Mouse (Mus musculus): ENCODE data around the gene Mtor.

The Mtor gene

DNA sequence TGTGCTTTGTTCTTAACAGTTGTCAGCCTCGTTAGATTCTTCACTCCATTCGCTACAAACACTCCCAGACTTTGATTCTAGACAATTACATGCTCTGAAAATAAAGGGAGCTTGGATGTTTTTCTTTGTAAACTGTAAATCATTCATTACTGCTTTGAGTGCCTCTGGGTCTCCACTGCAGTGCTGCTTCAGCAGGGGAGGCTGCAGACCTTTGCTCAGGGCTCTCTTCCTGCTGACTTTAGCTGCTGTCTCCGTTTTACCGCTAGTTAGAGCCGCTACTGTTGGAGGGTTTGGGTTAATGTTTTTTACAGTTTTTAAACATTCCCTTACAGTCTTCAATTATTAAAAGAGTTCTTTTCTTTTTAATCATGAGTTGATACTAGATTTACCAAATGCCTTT is 25.1 kb downstream of the Mtor start:
- in situ Hi-C loops (cut with MboI; ENCODE audit: unreplicated experiment in 2 of 2): no loop called here

DNA sequence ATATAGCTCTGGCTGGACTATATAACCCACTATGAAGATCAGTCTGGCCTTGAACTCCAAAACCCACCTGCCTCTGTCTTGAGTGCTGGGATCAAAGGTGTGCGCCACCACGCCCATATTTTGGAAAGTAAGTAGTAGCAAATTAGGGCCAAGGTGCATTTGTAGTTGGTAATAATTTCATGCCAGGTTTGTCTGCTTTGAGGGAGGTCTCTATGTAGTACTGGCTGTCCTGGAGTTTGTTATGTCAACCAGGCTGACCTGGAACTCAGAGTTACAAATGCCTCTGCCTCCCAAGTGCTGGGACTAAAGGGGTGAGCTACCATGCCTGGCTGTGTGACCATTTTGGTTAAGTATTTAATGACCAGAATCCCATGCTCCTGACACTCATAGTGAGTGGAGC is 31.8 kb downstream of the Mtor start:
- in situ Hi-C loops (cut with MboI; ENCODE audit: unreplicated experiment in 2 of 2): loop anchor here (10.0 to 25.0 kb wide), 3 partner anchors 132 to 857 kb away; partner anchors contain the start of gene Masp2 (in 1 of the 2)

GRCm38 (mm10) chr4:148481557-148482168 is 33.3 kb downstream of the Mtor start:
- in situ Hi-C loops (cut with MboI; ENCODE audit: unreplicated experiment in 2 of 2): loop anchor here (10.0 to 25.0 kb wide), 3 partner anchors 131 to 856 kb away; partner anchors contain the start of gene Masp2 (in 1 of the 2)

GRCm38 (mm10) chr4:148484511-148484910 is 36.1 kb downstream of the Mtor start:
- in situ Hi-C loops (cut with MboI; ENCODE audit: unreplicated experiment in 2 of 2): loop anchor here (10.0 to 25.0 kb wide), 3 partner anchors 128 to 853 kb away; partner anchors contain the start of gene Masp2 (in 1 of the 2)

DNA sequence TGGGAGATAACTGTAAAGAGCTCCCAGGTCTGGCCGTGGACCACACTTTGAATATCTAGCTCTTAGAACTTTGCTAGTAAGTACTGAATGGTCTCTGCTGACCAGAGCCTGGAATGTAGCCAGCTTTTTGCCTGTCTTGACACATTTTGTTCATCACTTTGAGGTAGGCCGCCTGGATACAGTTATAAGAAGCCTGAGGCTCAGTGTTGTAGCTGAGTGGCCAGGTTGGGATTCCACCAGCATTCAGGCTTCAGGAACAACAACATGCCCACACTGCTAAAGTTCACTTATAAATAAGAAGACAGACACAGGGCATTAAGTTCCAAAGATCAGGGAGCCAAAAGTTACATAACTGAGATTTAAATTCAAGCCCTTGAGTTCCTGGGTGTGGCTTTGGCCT is 39.4 kb downstream of the Mtor start:
- in situ Hi-C loops (cut with MboI; ENCODE audit: unreplicated experiment in 2 of 2): loop anchor here (10.0 to 25.0 kb wide), 3 partner anchors 124 to 849 kb away; partner anchors contain the start of gene Masp2 (in 1 of the 2)

DNA sequence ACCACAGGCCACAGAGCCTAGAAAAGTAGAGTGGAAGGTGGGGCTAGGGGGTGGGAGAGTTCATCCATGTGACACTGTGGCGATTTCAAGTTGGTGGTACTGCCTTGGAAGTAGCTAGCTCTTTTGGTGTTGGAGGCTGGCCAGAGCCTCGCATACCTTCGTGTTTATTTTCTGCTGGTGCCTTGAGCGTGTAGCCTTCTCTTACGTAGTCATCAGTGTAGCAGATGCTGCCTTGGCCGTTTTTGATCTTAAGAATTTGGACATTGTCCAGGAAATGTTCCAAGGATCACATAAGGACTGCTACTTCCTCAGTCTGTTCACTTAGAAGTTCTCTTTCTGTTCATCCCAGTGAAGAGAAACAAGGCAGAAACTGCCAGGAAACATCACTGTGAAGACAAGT is 42.1 kb downstream of the Mtor start:
- in situ Hi-C loops (cut with MboI; ENCODE audit: unreplicated experiment in 2 of 2): loop anchor here (5.0 to 25.0 kb wide), 3 partner anchors 37 to 847 kb away; partner anchors contain the start of gene Masp2 (in 1 of the 2)

DNA sequence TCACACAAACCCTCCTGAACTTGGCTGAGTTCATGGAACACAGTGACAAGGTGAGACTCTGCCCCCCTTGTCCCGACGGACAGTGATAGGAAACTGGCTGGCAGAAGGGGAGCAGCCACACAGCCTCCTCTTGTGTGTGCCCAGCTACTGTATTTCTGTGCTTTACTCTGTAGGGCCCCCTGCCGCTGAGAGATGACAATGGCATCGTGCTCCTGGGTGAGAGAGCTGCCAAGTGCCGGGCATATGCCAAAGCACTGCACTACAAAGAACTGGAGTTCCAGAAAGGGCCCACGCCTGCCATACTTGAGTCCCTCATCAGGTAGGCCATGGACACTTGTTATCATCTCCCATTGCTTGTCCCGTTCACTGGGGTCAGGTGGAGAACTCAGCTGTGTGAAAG is 43.0 kb downstream of the Mtor start:
- in situ Hi-C loops (cut with MboI; ENCODE audit: unreplicated experiment in 2 of 2): loop anchor here (5.0 to 25.0 kb wide), 3 partner anchors 36 to 846 kb away; partner anchors contain the start of gene Masp2 (in 1 of the 2)

DNA sequence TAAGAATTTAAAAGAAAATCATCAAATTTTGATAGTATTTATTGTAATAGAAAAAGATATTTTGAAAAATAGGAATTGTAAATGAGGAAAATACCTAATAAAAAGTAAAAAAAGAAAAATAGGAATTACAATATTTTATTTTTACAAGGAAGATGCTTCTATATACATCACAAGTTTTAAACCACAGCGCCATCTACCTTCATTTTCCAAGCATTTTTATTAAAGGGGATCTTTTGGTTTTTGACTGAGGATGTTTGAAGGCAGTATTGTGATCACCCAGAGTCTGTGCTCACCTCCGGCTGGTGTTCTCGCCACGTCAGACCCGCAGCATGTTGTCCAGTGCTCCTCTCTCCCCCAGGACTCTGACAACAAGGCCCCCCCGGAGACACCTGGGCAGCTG is 46.7 kb downstream of the Mtor start:
- in situ Hi-C loops (cut with MboI; ENCODE audit: unreplicated experiment in 2 of 2): loop anchor here (5.0 to 25.0 kb wide), 3 partner anchors 52 to 842 kb away; partner anchors contain the start of gene Masp2 (in 1 of the 2)

DNA sequence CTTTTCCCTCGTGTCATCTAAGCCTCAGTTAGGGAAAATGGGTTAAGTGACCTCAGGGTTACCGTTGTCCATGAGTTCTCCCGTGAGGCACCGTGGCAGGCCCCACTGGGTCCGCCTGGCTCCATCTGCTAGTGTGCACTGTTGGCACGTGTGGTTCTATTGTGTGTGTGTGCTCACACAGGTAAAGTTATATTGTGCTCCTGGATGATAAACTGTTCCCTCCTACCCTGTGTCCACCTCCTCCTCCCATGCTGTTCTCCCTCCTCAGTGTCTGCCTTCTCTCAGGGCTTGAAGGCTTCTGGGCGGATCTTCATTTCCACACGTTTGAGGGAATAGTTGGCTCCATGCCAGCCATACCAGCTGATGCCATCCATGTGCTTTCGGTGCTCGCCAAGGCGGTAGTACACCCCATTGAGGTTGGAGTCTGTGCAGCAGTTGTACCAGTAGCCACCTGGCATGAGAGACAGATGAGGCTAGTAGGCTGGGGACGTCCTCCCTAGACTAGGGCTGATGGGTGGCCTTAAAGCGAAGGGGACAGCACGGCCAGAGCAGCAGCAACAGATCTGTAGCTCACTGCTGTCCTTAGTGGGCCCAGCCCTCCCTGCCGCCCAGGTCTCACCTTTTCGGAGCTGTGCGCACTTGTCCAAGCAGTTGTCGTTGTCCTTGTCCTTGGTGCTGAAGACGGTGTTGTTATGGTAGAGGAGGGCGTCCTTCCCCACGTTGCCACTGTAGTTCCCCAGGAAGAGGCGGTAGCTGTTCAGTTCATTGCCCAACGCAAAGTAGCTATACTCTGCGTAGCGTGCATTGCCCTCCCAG is 47.7 kb downstream of the Mtor start:
- in situ Hi-C loops (cut with MboI; ENCODE audit: unreplicated experiment in 2 of 2): loop anchor here (5.0 to 25.0 kb wide), 3 partner anchors 51 to 841 kb away; partner anchors contain the start of gene Masp2 (in 1 of the 2)

GRCm38 (mm10) chr4:148500410-148500867 is 52.0 kb downstream of the Mtor start, which contains the start of gene Angptl7:
Gene Angptl7, minus strand, starts transcription at chr4:148500460.
- in situ Hi-C loops (cut with MboI; ENCODE audit: unreplicated experiment in 2 of 2): no loop called here

GRCm38 (mm10) chr4:148504497-148504959 is 56.1 kb downstream of the Mtor start:
- in situ Hi-C loops (cut with MboI; ENCODE audit: unreplicated experiment in 2 of 2): no loop called here

GRCm38 (mm10) chr4:148507585-148507984 is 59.2 kb downstream of the Mtor start:
- in situ Hi-C loops (cut with MboI; ENCODE audit: unreplicated experiment in 2 of 2): no loop called here

GRCm38 (mm10) chr4:148508084-148508849 is 59.9 kb downstream of the Mtor start:
- in situ Hi-C loops (cut with MboI; ENCODE audit: unreplicated experiment in 2 of 2): no loop called here

- in situ Hi-C loops (cut with MboI; ENCODE audit: unreplicated experiment in 2 of 2): no loop called here
Observed at GRCm38 (mm10) chr4:148509450-148510084, 61.2 kb downstream of the Mtor start.

DNA sequence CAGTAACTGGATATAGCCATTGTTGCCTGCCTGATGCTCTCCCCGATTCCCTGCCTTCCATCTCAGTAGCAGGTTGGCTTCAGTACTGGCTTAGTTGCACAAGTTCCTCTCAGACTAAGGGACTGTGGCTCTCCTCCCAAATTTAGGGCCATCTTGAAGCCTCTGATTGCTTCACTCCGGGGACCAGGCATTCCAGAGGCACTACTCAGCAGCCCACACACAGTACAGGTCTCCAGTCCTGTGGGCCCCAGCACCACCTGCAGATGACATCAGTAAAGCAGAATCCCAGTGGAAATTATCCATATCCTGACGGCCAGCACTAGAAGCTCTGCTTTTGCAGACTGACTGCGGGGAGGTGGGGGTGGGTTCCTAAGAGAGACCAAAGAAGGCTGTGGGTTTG is 62.3 kb downstream of the Mtor start:
- in situ Hi-C loops (cut with MboI; ENCODE audit: unreplicated experiment in 2 of 2): no loop called here

GRCm38 (mm10) chr4:148511334-148511733 is 62.9 kb downstream of the Mtor start:
- in situ Hi-C loops (cut with MboI; ENCODE audit: unreplicated experiment in 2 of 2): no loop called here

DNA sequence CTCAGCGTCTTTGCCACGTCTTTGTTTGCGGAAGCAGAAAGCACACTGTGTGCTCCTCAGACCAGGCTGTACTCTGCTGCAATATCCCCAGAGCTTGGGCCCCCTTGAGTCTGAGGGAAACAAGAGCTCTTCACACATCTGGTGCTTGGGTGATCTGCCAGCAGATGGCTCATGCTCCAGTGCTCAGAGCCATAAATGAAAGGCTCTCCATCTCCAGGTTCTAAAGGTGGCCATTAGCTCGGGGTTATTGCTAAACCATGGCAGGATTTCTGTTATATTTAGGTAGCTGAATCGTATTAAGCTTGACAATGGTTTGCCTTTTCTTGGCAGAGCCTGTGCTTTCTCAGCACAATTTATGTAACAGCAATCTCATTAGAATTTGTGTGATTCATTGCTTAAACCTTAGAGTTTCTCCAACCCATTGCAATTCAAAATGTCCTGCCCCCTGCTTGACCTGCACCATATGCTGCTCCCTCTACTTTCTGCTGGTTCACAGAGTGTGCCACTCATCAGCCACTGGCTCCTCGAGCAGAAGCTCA is 64.7 kb downstream of the Mtor start:
- in situ Hi-C loops (cut with MboI; ENCODE audit: unreplicated experiment in 2 of 2): no loop called here

- in situ Hi-C loops (cut with MboI; ENCODE audit: unreplicated experiment in 2 of 2): no loop called here
Observed at GRCm38 (mm10) chr4:148515313-148515712, 66.9 kb downstream of the Mtor start.

- in situ Hi-C loops (cut with MboI; ENCODE audit: unreplicated experiment in 2 of 2): no loop called here
Observed at GRCm38 (mm10) chr4:148517809-148518208, 69.4 kb downstream of the Mtor start.

Measured in v-Abl transformed pro-B cells (cell line).